Mouse (Mus musculus) G1E (cell line): ENCODE results near the gene Dedd2.

ENCODE experiments used
- CTCF ChIP-seq: IDR thresholded peaks from 2 replicates; pipeline ENCODE4 v1.5.1; 2012; ENCODE audit warnings: low read depth, low read length, inconsistent platforms, mixed read lengths
- GATA1 ChIP-seq: IDR thresholded peaks from 2 replicates; pipeline ENCODE4 v1.6.1; 2012; ENCODE audit warnings: borderline replicate concordance, low read length, inconsistent platforms, mixed read lengths
- GATA2 ChIP-seq: IDR thresholded peaks from 2 replicates; pipeline ENCODE4 v1.6.1; 2012; ENCODE audit warnings: low read depth, low read length, inconsistent platforms, borderline replicate concordance
- POLR2AphosphoS5 ChIP-seq: IDR thresholded peaks from 2 replicates; pipeline ENCODE4 v1.6.1; 2012; ENCODE audit warnings: low read depth, low read length, inconsistent platforms; ENCODE audit not compliant: insufficient replicate concordance
- TAL1 ChIP-seq: conservative IDR thresholded peaks from 2 replicates; pipeline ENCODE4 v1.6.1; 2012; ENCODE audit warnings: low read depth, low read length, inconsistent platforms, mixed read lengths

- no peak for TF ChIP-seq CTCF
- TF ChIP-seq TAL1: no peak
- TF ChIP-seq POLR2AphosphoS5: no peak
- no peak for TF ChIP-seq GATA2
- TF ChIP-seq GATA1: no peak
These were observed 49.3 kb upstream of the Dedd2 start for GRCm38 (mm10) chr7:25269545-25270271.
